Mouse (Mus musculus) testis, adult 2 months (tissue): ENCODE results near the gene 4930407I10Rik. TPM values are rescaled to one million over a fixed set of nuclear protein-coding genes. Genes with fewer than 3 reads are reported as not detected.

Source experiments
- H3K27ac ChIP-seq: fragments of 200-500 bp; 2 replicates; pipeline ENCODE4 v1.5.1; 2012; ENCODE audit warnings: low read depth, low read length; ENCODE audit not compliant: control insufficient read depth, insufficient read depth
- H3K27me3 ChIP-seq: fragments of 200-500 bp; 2 replicates; pipeline ENCODE4 v1.6.1; 2012; ENCODE audit warnings: mild to moderate bottlenecking, low read length, moderate library complexity; ENCODE audit not compliant: control insufficient read depth, insufficient read depth
- H3K36me3 ChIP-seq: fragments of 200-500 bp; 2 replicates; pipeline ENCODE4 v1.6.1; 2012; ENCODE audit warnings: mild to moderate bottlenecking, low read length; ENCODE audit not compliant: control insufficient read depth, insufficient read depth
- H3K4me1 ChIP-seq: fragments of 200-500 bp; 2 replicates; pipeline ENCODE4 v1.6.1; 2012; ENCODE audit warnings: low read length; ENCODE audit not compliant: control insufficient read depth, insufficient read depth
- H3K4me3 ChIP-seq: fragments of 200-500 bp; 2 replicates; pipeline ENCODE4 v1.5.1; 2012; ENCODE audit warnings: low read depth, mild to moderate bottlenecking, low read length, moderate library complexity, mixed read lengths; ENCODE audit not compliant: control insufficient read depth
- CTCF ChIP-seq: fragments of 200-500 bp; IDR thresholded peaks from 2 replicates; pipeline ENCODE4 v1.5.1; 2012; ENCODE audit warnings: low read depth, mild to moderate bottlenecking, inconsistent platforms, low read length, moderate library complexity; ENCODE audit not compliant: control insufficient read depth, insufficient read depth, insufficient replicate concordance
- POLR2A ChIP-seq: fragments of 200-500 bp; IDR thresholded peaks from 2 replicates; pipeline ENCODE4 v1.6.1; 2012; ENCODE audit warnings: low read depth, mild to moderate bottlenecking, inconsistent platforms, low read length, moderate library complexity; ENCODE audit not compliant: control insufficient read depth
- polyA plus RNA-seq: library from polyadenylated mRNA; depleted of rRNA; stranded (reverse); fragments of >200 nt; gene quantifications from 2 replicates; pipeline ENCODE4 v1.2.3, GENCODE M21; 2012

Gene 4930407I10Rik
- polyA plus RNA-seq, 1 experiment = 90.3 TPM

- Histone ChIP-seq H3K27me3 (no peaks in the 10 kb centered on the region), H3K36me3 (no peaks in the 10 kb centered on the region), H3K4me1 (no peaks in the 10 kb centered on the region), H3K27ac (no peak overlapping the region), H3K4me3 (no peak overlapping the region)
- TF ChIP-seq POLR2A (no peak), CTCF (no peak)
Observed at GRCm38 (mm10) chr15:82035904-82036689, 22.9 kb upstream of the 4930407I10Rik start.

DNA sequence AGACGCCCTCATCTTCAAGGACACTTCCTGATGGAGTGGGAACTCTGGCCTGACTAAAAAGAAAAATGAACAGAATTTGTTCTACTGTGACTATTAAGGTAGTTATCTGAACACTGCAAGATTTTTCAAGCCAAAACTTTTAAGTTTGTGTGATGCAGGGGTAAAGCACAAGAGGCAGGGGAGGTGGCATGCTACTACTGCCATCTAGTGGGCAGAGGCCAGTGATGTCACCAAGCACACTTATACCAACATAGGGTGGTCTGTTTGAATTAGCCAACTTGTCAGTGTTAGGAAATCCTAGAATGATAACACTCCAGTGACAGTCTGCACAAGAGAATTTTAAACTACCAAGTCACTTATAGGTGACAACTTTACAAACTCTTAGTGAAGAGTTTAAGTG lies 18.3 kb upstream of the 4930407I10Rik start:
- Histone ChIP-seq H3K4me1 (no peaks in the 10 kb centered on the region), H3K4me3 (no peak overlapping the region), H3K36me3 (0 out of 2 replicates have a peak, but pooled peaks cover 2% of the 10 kb centered on the region), H3K27ac (no peak overlapping the region), H3K27me3 (no peaks in the 10 kb centered on the region)
- no peak for TF ChIP-seq POLR2A
- TF ChIP-seq CTCF = peak; percentile 58; the same call in 1 of the 2 replicates

GRCm38 (mm10) chr15:82044166-82044784 lies 14.7 kb upstream of the 4930407I10Rik start:
- H3K4me1 ChIP-seq = peaks cover 7% of the 10 kb centered on the region
- H3K27me3 ChIP-seq = no peaks in the 10 kb centered on the region
- H3K36me3 ChIP-seq = 0 out of 2 replicates have a peak, but pooled peaks cover 2% of the 10 kb centered on the region
- H3K4me3 ChIP-seq = peak overlapping the region; percentile 10; the same call in 1 of the 2 replicates
- TF ChIP-seq CTCF (no peak), POLR2A (no peak)
- H3K27ac ChIP-seq = no peak overlapping the region

GRCm38 (mm10) chr15:82046246-82046891 lies 12.6 kb upstream of the 4930407I10Rik start:
- peaks cover 7% of the 10 kb centered on the region for H3K4me1 ChIP-seq
- peak overlapping the region; percentile 95 for H3K27ac ChIP-seq
- peak overlapping the region; percentile 95 for H3K4me3 ChIP-seq
- TF ChIP-seq POLR2A (no peak), CTCF (no peak)
- no peaks in the 10 kb centered on the region for H3K27me3 ChIP-seq
- 0 out of 2 replicates have a peak, but pooled peaks cover 2% of the 10 kb centered on the region for H3K36me3 ChIP-seq

GRCm38 (mm10) chr15:82047080-82047883 lies 11.7 kb upstream of the 4930407I10Rik start, which contains the start of gene Snu13:
TSS of gene Snu13 (minus strand) at chr15:82047598.
- peak within 1 kb of the TSS; percentile 95 for H3K4me3 ChIP-seq
- TF ChIP-seq CTCF (no peak), POLR2A (peak; percentile 86)
- H3K27me3 ChIP-seq = no peaks in the 10 kb centered on the region
- 0 out of 2 replicates have a peak, but pooled peaks cover 2% of the 10 kb centered on the region for H3K36me3 ChIP-seq
- H3K4me1 ChIP-seq = peaks cover 7% of the 10 kb centered on the region
- H3K27ac ChIP-seq = peak within 1 kb of the TSS; percentile 95

DNA sequence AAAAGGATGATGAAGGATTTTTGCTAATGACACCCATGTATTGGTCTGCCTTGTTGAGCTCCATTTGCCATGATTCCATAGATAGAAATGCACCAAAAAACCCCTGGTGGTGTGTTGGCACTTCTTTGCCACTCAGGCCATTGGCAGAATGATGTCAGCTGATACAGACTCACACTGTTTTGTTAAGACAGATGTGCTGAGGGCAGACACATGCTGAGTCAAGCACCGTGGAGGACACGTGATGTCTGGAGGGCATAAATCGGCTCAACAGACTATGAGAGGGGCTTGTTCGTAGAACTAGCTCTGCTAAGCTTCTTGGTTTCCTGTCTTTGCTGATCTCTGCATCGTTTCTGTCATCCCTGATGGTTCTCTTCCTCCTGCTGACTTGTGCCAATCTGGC lies 6.4 kb upstream of the 4930407I10Rik start:
- no peak overlapping the region for H3K27ac ChIP-seq
- no peaks in the 10 kb centered on the region for H3K36me3 ChIP-seq
- TF ChIP-seq POLR2A = no peak
- no peak for TF ChIP-seq CTCF

More for the DNA sequence above, 6.4 kb upstream of the 4930407I10Rik start:
- no peaks in the 10 kb centered on the region for H3K27me3 ChIP-seq
- H3K4me1 ChIP-seq = no peaks in the 10 kb centered on the region
- no peak overlapping the region for H3K4me3 ChIP-seq
